Mouse (Mus musculus) kidney, postnatal 0 days (tissue): Measurements from ENCODE around the gene Med27. TPM values are rescaled to one million over a fixed set of nuclear protein-coding genes. Genes with fewer than 3 reads are reported as not detected.

ENCODE experiments used
- ATAC-seq: fragments of 200-750 bp; cut with Nextera tagmentation; replicated peaks from 2 replicates; pipeline ENCODE4 v1.8.0; 2017; ENCODE audit warnings: low read depth, moderate number of reproducible peaks, moderate TSS enrichment, moderate library complexity; ENCODE audit not compliant: low FRiP score
- DNase-seq: peaks from one replicate; pipeline ENCODE4 v3.0.0-alpha.2; 2016; ENCODE audit warnings: low spot score
- H3K27ac ChIP-seq: fragments of 300-500 bp; sonication (generic); 2 replicates; pipeline ENCODE4 v1.5.1; 2014; ENCODE audit warnings: mild to moderate bottlenecking
- H3K27me3 ChIP-seq: fragments of 300-500 bp; sonication (generic); 2 replicates; pipeline ENCODE4 v1.6.1; 2014; ENCODE audit warnings: low read length, mixed read lengths; ENCODE audit not compliant: insufficient read depth
- H3K36me3 ChIP-seq: fragments of 300-500 bp; sonication (generic); 2 replicates; pipeline ENCODE4 v1.6.1; 2014; ENCODE audit warnings: low read length, mixed read lengths; ENCODE audit not compliant: insufficient read depth
- H3K4me1 ChIP-seq: fragments of 300-500 bp; sonication (generic); replicated peaks from 2 replicates; pipeline ENCODE4 v1.6.1; 2014; ENCODE audit warnings: antibody characterized with exemption, low read length, mixed read lengths; ENCODE audit not compliant: insufficient read depth
- H3K4me2 ChIP-seq: fragments of 300-500 bp; sonication (generic); 2 replicates; pipeline ENCODE4 v1.6.1; 2014; ENCODE audit warnings: mild to moderate bottlenecking, low read length, moderate library complexity, mixed read lengths
- H3K4me3 ChIP-seq: fragments of 300-500 bp; sonication (generic); replicated peaks from 2 replicates; pipeline ENCODE4 v1.5.1; 2014; ENCODE audit warnings: low read depth, low read length
- H3K9ac ChIP-seq: fragments of 300-500 bp; sonication (generic); 2 replicates; pipeline ENCODE4 v1.6.1; 2014; ENCODE audit warnings: low read depth, low read length
- H3K9me3 ChIP-seq: fragments of 300-500 bp; sonication (generic); replicated peaks from 2 replicates; pipeline ENCODE4 v1.6.1; 2016; ENCODE audit warnings: low read length, inconsistent platforms, mixed read lengths
- CTCF ChIP-seq: IDR thresholded peaks from 2 replicates; pipeline ENCODE4 v1.5.1; 2016; ENCODE audit warnings: antibody characterized with exemption, low read depth, mild to moderate bottlenecking, moderate library complexity
- WGBS: fragments of 180-500 bp; shearing (Covaris S2); extraction: QIAGEN DNeasy Blood & Tissue Kit; methylation state at CpG from one replicate; pipeline ENCODE4 v1.1.7; 2014; 5-methylcytosine and 5-hydroxymethylcytosine counted together
- polyA plus RNA-seq: library from polyadenylated mRNA; unstranded; fragments of >200 nt; fragmentation: Nextera tagmentation; extraction: Ambion mirVana; gene quantifications from 2 replicates; pipeline ENCODE4 v1.2.1, GENCODE M21; 2015

Med27 gene
- polyA plus RNA-seq, 1 experiment from 2014 or later = 38.1 TPM

DNA sequence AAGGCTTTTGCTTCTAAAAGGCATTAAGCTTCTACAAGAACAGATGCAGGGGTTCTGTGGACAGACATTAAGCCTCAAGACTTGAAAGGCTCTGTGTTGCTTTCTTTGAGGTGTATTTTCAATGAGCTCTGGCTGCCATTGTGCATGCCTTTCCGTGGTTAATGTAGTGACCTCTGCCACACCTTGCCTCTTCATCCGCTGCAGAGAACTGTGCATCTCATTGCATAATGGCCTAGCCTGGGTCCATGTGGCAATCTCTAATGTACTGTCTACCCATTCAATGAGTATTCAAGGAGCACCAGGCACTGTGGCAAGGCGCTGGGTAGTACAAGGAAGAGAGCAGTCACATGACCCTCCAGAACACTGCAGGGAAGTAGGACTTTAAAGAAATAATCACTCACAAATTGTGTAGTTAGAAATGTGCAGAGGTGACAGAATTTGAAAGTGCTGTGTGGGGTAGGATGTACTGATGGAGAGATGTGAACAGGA lies 119.1 kb downstream of the Med27 start:
- Histone ChIP-seq H3K36me3 (no peaks in the 10 kb centered on the region), H3K27me3 (no peaks in the 10 kb centered on the region), H3K9me3 (no peaks in the 10 kb centered on the region), H3K9ac (no peak overlapping the region), H3K4me3 (no peak overlapping the region), H3K4me1 (no peaks in the 10 kb centered on the region), H3K4me2 (no peak overlapping the region), H3K27ac (no peak overlapping the region)
- TF ChIP-seq CTCF = no peak
- DNase-seq (no peak), ATAC-seq (no peak)
- whole genome bisulfite sequencing = 63% methylated on average over 3 of the region's 3 CpGs

GRCm38 (mm10) chr2:29466396-29466795 lies 119.8 kb downstream of the Med27 start:
- H3K27ac ChIP-seq = no peak overlapping the region
- H3K36me3 ChIP-seq = no peaks in the 10 kb centered on the region
- no peak overlapping the region for H3K4me3 ChIP-seq
- H3K9me3 ChIP-seq = no peaks in the 10 kb centered on the region
- DNase-seq (peak; percentile 53), ATAC-seq (no peak)
- H3K9ac ChIP-seq = no peak overlapping the region
- TF ChIP-seq CTCF = no peak
- WGBS = 63% methylated on average over 4 of the region's 4 CpGs
- H3K4me2 ChIP-seq = no peak overlapping the region
- H3K4me1 ChIP-seq = no peaks in the 10 kb centered on the region
- H3K27me3 ChIP-seq = no peaks in the 10 kb centered on the region

DNA sequence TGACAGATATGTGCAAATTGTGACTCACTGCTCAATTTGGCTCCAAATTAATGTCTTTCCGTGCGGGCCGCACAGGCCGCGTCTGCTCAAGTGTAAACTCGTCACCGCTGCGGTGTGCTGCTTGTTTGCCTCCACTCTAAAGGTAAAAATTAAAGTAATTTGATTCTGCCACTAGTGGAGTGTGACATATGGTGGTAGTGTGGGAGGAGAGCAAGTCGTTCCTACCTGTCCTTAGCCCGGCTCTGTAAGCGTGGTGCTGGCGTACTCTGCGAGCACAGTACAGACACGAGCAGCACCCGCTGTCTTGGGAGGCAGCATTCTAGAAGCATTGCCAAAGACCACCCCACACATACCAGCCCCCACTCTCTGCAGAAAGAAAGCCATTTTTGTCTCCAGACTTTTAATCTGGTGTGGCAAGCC lies 121.9 kb downstream of the Med27 start:
- H3K9ac ChIP-seq = no peak overlapping the region
- no peaks in the 10 kb centered on the region for H3K27me3 ChIP-seq
- no peaks in the 10 kb centered on the region for H3K36me3 ChIP-seq
- H3K9me3 ChIP-seq = no peaks in the 10 kb centered on the region
- no peak overlapping the region for H3K4me3 ChIP-seq
- H3K27ac ChIP-seq = no peak overlapping the region
- H3K4me1 ChIP-seq = no peaks in the 10 kb centered on the region
- DNase-seq (no peak), ATAC-seq (no peak)
- H3K4me2 ChIP-seq = no peak overlapping the region
- WGBS = 40% methylated on average over 15 of the region's 15 CpGs
- TF ChIP-seq CTCF = no peak

GRCm38 (mm10) chr2:29472952-29473437 lies 126.4 kb downstream of the Med27 start:
- Histone ChIP-seq H3K4me3 (no peak overlapping the region), H3K4me1 (no peaks in the 10 kb centered on the region), H3K9ac (no peak overlapping the region), H3K27me3 (no peaks in the 10 kb centered on the region), H3K4me2 (no peak overlapping the region), H3K27ac (no peak overlapping the region), H3K36me3 (no peaks in the 10 kb centered on the region), H3K9me3 (no peaks in the 10 kb centered on the region)
- TF ChIP-seq CTCF = no peak
- 74% methylated on average over 4 of the region's 4 CpGs for WGBS
- DNase-seq = no peak
- no peak for ATAC-seq

- Histone ChIP-seq H3K4me3 (no peak overlapping the region), H3K27ac (no peak overlapping the region), H3K9me3 (no peaks in the 10 kb centered on the region), H3K4me1 (no peaks in the 10 kb centered on the region), H3K36me3 (no peaks in the 10 kb centered on the region), H3K9ac (no peak overlapping the region), H3K27me3 (no peaks in the 10 kb centered on the region), H3K4me2 (no peak overlapping the region)
- DNase-seq (no peak), ATAC-seq (no peak)
- 54% methylated on average over 2 of the region's 2 CpGs for WGBS
- no peak for TF ChIP-seq CTCF
These were observed 127.3 kb downstream of the Med27 start for GRCm38 (mm10) chr2:29473907-29474306.

DNA sequence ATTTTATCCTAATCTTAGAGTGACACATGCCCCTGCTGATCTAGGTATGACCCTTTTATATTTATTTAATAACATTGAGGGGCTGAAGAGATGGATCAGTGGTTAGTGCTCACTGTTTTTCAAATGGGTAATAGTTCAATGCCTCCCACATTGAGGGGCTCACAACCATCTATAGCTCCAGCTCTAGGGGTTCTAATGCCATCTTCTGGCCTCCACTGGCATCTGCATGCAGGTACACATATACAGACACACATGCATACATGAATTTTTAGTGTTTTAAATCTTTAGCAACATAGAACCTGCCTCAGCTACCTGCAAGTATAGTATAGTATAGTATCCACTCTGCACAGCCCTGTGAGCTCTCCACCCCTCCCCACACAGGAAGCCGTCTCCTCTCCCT lies 130.1 kb downstream of the Med27 start:
- H3K36me3 ChIP-seq = no peaks in the 10 kb centered on the region
- no peak for ATAC-seq
- H3K9ac ChIP-seq = no peak overlapping the region
- no peak for DNase-seq
- H3K27ac ChIP-seq = no peak overlapping the region
- H3K27me3 ChIP-seq = no peaks in the 10 kb centered on the region
- no peaks in the 10 kb centered on the region for H3K4me1 ChIP-seq
- no peak overlapping the region for H3K4me2 ChIP-seq
- TF ChIP-seq CTCF = no peak
- 92% methylated on average over 1 of the region's 1 CpGs for WGBS
- no peaks in the 10 kb centered on the region for H3K9me3 ChIP-seq
- no peak overlapping the region for H3K4me3 ChIP-seq

- Histone ChIP-seq H3K9ac (no peak overlapping the region), H3K4me3 (no peak overlapping the region), H3K27me3 (no peaks in the 10 kb centered on the region), H3K9me3 (no peaks in the 10 kb centered on the region), H3K27ac (no peak overlapping the region), H3K4me1 (0 out of 2 replicates have a peak, but pooled peaks cover 3% of the 10 kb centered on the region), H3K36me3 (no peaks in the 10 kb centered on the region), H3K4me2 (no peak overlapping the region)
- WGBS = 58% methylated on average over 8 of the region's 8 CpGs
- ATAC-seq = 0 out of 2 replicates have a peak, but pooled peaks have one; percentile 33
- no peak for TF ChIP-seq CTCF
- DNase-seq = no peak
These were observed 135.2 kb downstream of the Med27 start for GRCm38 (mm10) chr2:29481856-29482255.
